Mouse (Mus musculus): ENCODE measurements around the gene Gm26558. TPM values are rescaled to one million over a fixed set of nuclear protein-coding genes. Genes with fewer than 3 reads are reported as not detected.
A peak's percentile ranks its signal among the peaks of the same experiment; 100 is the strongest.

Gene Gm26558
- total and polyA plus RNA-seq, 2 experiments from 2014 or later, result 1.7 to 8.2 TPM

GRCm38 (mm10) chr2:70660887-70661714 lies 807 bp downstream of the Gm26558 start, which contains the start of gene Gorasp2:
Gorasp2 (plus strand) TSS chr2:70661576.
- no peaks in the 10 kb centered on the region for H3K9me3 ChIP-seq (replicated peaks; ENCODE audit: control insufficient read depth, low read length)
- TF ChIP-seq CTCF (IDR thresholded peaks at IDR 0.05; ENCODE audit: low read depth) (peak; percentile 89), EP300 (IDR thresholded peaks at IDR 0.05; ENCODE audit: low read depth) (peak; percentile 70)
- H3K27ac ChIP-seq (ENCODE audit: low read depth), result peak within 1 kb of the TSS; percentile 98
- no peaks in the 10 kb centered on the region for H3K27me3 ChIP-seq (ENCODE audit: control insufficient read depth, insufficient read depth, low read length)
- no peaks in the 10 kb centered on the region for H3K36me3 ChIP-seq (replicated peaks; ENCODE audit: control insufficient read depth, insufficient read depth, low read length)
- peak within 1 kb of the TSS; percentile 61 for H3K4me2 ChIP-seq (ENCODE audit: low read depth, low read length)
- DNase-seq (ENCODE audit: low spot score) (peak; percentile 97), ATAC-seq (ENCODE audit: insufficient read depth, low read depth) (peak; percentile 94)
- H3K9ac ChIP-seq (replicated peaks; ENCODE audit: low read depth, low read length), result peak within 1 kb of the TSS; percentile 98
- H3K4me3 ChIP-seq (ENCODE audit: low read depth, low read length), result peak within 1 kb of the TSS; percentile 97
- WGBS, result under 1% methylated on average over 59 of the region's 64 CpGs
- peaks cover 13% of the 10 kb centered on the region for H3K4me1 ChIP-seq (ENCODE audit: control insufficient read depth, insufficient read depth)

DNA sequence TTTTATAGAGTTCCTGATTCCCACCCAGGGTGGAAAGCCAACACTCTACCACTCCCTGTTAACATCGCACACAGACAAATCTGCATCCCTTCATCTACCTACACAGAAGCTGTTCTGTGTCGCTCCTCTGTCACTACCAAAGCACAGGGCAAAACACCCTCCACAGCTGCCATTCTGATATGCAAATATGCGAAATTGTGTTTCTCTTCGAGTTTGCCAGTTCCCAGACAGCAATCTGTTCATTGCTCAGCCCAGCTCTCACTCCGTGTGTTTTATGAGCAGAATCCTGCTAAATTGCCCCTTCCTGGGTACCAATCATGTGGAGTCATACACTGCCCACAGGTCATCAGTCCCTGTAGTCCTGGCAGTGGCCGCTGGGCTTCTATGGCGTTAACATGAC lies 4.8 kb downstream of the Gm26558 start:
- no peak for TF ChIP-seq CTCF (IDR thresholded peaks at IDR 0.05; ENCODE audit: low read depth)
- no peak for TF ChIP-seq EP300 (IDR thresholded peaks at IDR 0.05; ENCODE audit: low read depth)
- H3K4me3 ChIP-seq (ENCODE audit: low read depth, low read length), result no peak overlapping the region
- no peak overlapping the region for H3K27ac ChIP-seq (ENCODE audit: low read depth)
- H3K36me3 ChIP-seq (replicated peaks; ENCODE audit: control insufficient read depth, insufficient read depth, low read length), result no peaks in the 10 kb centered on the region
- no peaks in the 10 kb centered on the region for H3K27me3 ChIP-seq (ENCODE audit: control insufficient read depth, insufficient read depth, low read length)
- 57% methylated on average over 7 of the region's 7 CpGs for WGBS
- DNase-seq (ENCODE audit: low spot score) (no peak), ATAC-seq (ENCODE audit: insufficient read depth, low read depth) (no peak)
- H3K9me3 ChIP-seq (replicated peaks; ENCODE audit: control insufficient read depth, low read length), result no peaks in the 10 kb centered on the region
- H3K4me2 ChIP-seq (ENCODE audit: low read depth, low read length), result no peak overlapping the region
- H3K4me1 ChIP-seq (ENCODE audit: control insufficient read depth, insufficient read depth), result no peaks in the 10 kb centered on the region
- H3K9ac ChIP-seq (replicated peaks; ENCODE audit: low read depth, low read length), result no peak overlapping the region

- H3K9ac ChIP-seq (replicated peaks; ENCODE audit: low read depth, low read length), result no peak overlapping the region
- no peaks in the 10 kb centered on the region for H3K27me3 ChIP-seq (ENCODE audit: control insufficient read depth, insufficient read depth, low read length)
- 30% methylated on average over 6 of the region's 6 CpGs for WGBS
- H3K27ac ChIP-seq (ENCODE audit: low read depth), result no peak overlapping the region
- no peaks in the 10 kb centered on the region for H3K36me3 ChIP-seq (replicated peaks; ENCODE audit: control insufficient read depth, insufficient read depth, low read length)
- TF ChIP-seq CTCF (IDR thresholded peaks at IDR 0.05; ENCODE audit: low read depth), result no peak
- TF ChIP-seq EP300 (IDR thresholded peaks at IDR 0.05; ENCODE audit: low read depth), result peak; percentile 75
- no peaks in the 10 kb centered on the region for H3K9me3 ChIP-seq (replicated peaks; ENCODE audit: control insufficient read depth, low read length)
- H3K4me1 ChIP-seq (ENCODE audit: control insufficient read depth, insufficient read depth), result no peaks in the 10 kb centered on the region
- no peak overlapping the region for H3K4me2 ChIP-seq (ENCODE audit: low read depth, low read length)
- DNase-seq (ENCODE audit: low spot score) (no peak), ATAC-seq (ENCODE audit: insufficient read depth, low read depth) (peak; percentile 47; the same call in 1 of the 2 replicates)
- no peak overlapping the region for H3K4me3 ChIP-seq (ENCODE audit: low read depth, low read length)
These were observed 10.1 kb downstream of the Gm26558 start for GRCm38 (mm10) chr2:70651820-70652219.

GRCm38 (mm10) chr2:70649471-70649870 lies 12.4 kb downstream of the Gm26558 start:
- TF ChIP-seq EP300 (IDR thresholded peaks at IDR 0.05; ENCODE audit: low read depth) (no peak), CTCF (IDR thresholded peaks at IDR 0.05; ENCODE audit: low read depth) (no peak)
- 78% methylated on average over 4 of the region's 4 CpGs for WGBS
- ATAC-seq (ENCODE audit: insufficient read depth, low read depth), result no peak

DNA sequence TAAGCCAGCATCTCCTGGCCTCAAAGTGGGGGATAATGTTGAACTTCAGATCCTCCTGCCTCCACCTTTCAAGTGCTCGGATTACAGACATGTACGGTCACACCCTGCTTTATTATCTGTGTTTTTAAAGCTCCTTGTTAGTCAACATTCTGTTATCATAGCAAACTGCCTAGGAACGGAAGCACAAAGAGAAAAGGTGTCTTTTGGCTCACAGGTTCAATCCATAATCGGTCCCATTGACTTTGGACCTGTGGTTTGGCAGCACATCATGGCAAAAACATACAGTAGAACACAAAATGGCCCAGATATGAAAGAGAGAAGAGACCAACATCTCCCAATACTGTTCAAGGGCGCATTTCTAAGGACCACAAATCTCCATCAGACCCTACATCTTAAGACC lies 13.6 kb downstream of the Gm26558 start:
- H3K27ac ChIP-seq (ENCODE audit: low read depth), result no peak overlapping the region
- no peak for DNase-seq (ENCODE audit: low spot score)
- no peaks in the 10 kb centered on the region for H3K9me3 ChIP-seq (replicated peaks; ENCODE audit: control insufficient read depth, low read length)
- H3K4me3 ChIP-seq (ENCODE audit: low read depth, low read length), result no peak overlapping the region
- 76% methylated on average over 5 of the region's 5 CpGs for WGBS
- H3K9ac ChIP-seq (replicated peaks; ENCODE audit: low read depth, low read length), result no peak overlapping the region
- no peak for ATAC-seq (ENCODE audit: insufficient read depth, low read depth)
- no peak for TF ChIP-seq CTCF (IDR thresholded peaks at IDR 0.05; ENCODE audit: low read depth)
- TF ChIP-seq EP300 (IDR thresholded peaks at IDR 0.05; ENCODE audit: low read depth), result no peak
- H3K4me1 ChIP-seq (ENCODE audit: control insufficient read depth, insufficient read depth), result no peaks in the 10 kb centered on the region
- H3K4me2 ChIP-seq (ENCODE audit: low read depth, low read length), result no peak overlapping the region
- H3K27me3 ChIP-seq (ENCODE audit: control insufficient read depth, insufficient read depth, low read length), result no peaks in the 10 kb centered on the region
- H3K36me3 ChIP-seq (replicated peaks; ENCODE audit: control insufficient read depth, insufficient read depth, low read length), result no peaks in the 10 kb centered on the region

More at GRCm38 (mm10) chr2:70649471-70649870, 12.4 kb downstream of the Gm26558 start:
- no peak overlapping the region for H3K9ac ChIP-seq (replicated peaks; ENCODE audit: low read depth, low read length)
- H3K4me2 ChIP-seq (ENCODE audit: low read depth, low read length), result no peak overlapping the region
- H3K4me3 ChIP-seq (ENCODE audit: low read depth, low read length), result no peak overlapping the region
- no peaks in the 10 kb centered on the region for H3K4me1 ChIP-seq (ENCODE audit: control insufficient read depth, insufficient read depth)
- no peak overlapping the region for H3K27ac ChIP-seq (ENCODE audit: low read depth)
- no peaks in the 10 kb centered on the region for H3K27me3 ChIP-seq (ENCODE audit: control insufficient read depth, insufficient read depth, low read length)
- H3K36me3 ChIP-seq (replicated peaks; ENCODE audit: control insufficient read depth, insufficient read depth, low read length), result no peaks in the 10 kb centered on the region
- DNase-seq (ENCODE audit: low spot score), result no peak
- H3K9me3 ChIP-seq (replicated peaks; ENCODE audit: control insufficient read depth, low read length), result no peaks in the 10 kb centered on the region

All from heart, postnatal 0 days (tissue).